Mouse (Mus musculus) olfactory bulb, adult 2 months (tissue): Measurements from ENCODE around the gene Engase. TPM values are rescaled to one million over a fixed set of nuclear protein-coding genes. Genes with fewer than 3 reads are reported as not detected.

Source experiments
- H3K27ac ChIP-seq: fragments of 200-500 bp; 2 replicates; pipeline ENCODE4 v1.5.1; 2012; ENCODE audit warnings: low read depth, low read length; ENCODE audit not compliant: insufficient read depth
- H3K4me1 ChIP-seq: fragments of 200-500 bp; 2 replicates; pipeline ENCODE4 v1.6.1; 2012; ENCODE audit warnings: low read length; ENCODE audit not compliant: control insufficient read depth, insufficient read depth
- H3K4me3 ChIP-seq: fragments of 200-500 bp; 2 replicates; pipeline ENCODE4 v1.5.1; 2012; ENCODE audit warnings: mild to moderate bottlenecking, low read depth, low read length, moderate library complexity; ENCODE audit not compliant: insufficient read depth
- CTCF ChIP-seq: fragments of 200-500 bp; IDR thresholded peaks from 2 replicates; pipeline ENCODE4 v1.5.1; 2012; ENCODE audit warnings: low read depth, mild to moderate bottlenecking, low read length, moderate library complexity; ENCODE audit not compliant: insufficient read depth
- POLR2A ChIP-seq: fragments of 200-500 bp; IDR thresholded peaks from 2 replicates; pipeline ENCODE4 v1.6.1; 2012; ENCODE audit warnings: mild to moderate bottlenecking, low read depth, low read length, moderate library complexity; ENCODE audit not compliant: insufficient read depth
- WGBS: fragments of 180-500 bp; shearing (Covaris S2); methylation state at CpG from one replicate; pipeline ENCODE4 v1.1.7; 2018; 5-methylcytosine and 5-hydroxymethylcytosine counted together
- polyA plus RNA-seq: library from polyadenylated mRNA; stranded (reverse); fragments of >200 nt; gene quantifications from 2 replicates; pipeline ENCODE4 v1.2.4, GENCODE M21; 2012; ENCODE audit warnings: low replicate concordance; ENCODE audit not compliant: missing spikeins, insufficient read depth, insufficient read length

The Engase gene
- polyA plus RNA-seq, 1 experiment = not detected

DNA sequence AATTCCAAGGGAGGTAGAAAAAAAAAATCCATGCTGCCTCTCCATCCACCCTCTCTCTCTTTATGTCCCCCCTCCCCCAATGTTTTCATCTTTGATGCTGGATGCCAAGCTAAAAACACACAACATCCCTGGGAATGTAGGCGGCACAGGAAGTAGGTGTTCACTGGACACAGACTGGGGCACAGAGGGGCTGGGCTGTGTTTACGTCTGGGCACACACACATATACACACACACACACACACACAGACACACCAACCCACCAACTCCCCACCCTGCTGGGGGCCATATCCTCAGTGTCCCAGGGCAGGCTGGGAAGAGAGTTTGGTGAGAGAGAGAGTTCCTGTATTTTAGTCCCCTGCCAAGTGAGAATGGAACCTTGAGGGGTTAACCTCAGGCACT lies 16.8 kb downstream of the Engase start:
- no peak overlapping the region for H3K27ac ChIP-seq
- WGBS = 82% methylated on average over 2 of the region's 2 CpGs
- TF ChIP-seq CTCF (no peak), POLR2A (no peak)
- H3K4me3 ChIP-seq = no peak overlapping the region
- peaks cover 62% of the 10 kb centered on the region for H3K4me1 ChIP-seq

DNA sequence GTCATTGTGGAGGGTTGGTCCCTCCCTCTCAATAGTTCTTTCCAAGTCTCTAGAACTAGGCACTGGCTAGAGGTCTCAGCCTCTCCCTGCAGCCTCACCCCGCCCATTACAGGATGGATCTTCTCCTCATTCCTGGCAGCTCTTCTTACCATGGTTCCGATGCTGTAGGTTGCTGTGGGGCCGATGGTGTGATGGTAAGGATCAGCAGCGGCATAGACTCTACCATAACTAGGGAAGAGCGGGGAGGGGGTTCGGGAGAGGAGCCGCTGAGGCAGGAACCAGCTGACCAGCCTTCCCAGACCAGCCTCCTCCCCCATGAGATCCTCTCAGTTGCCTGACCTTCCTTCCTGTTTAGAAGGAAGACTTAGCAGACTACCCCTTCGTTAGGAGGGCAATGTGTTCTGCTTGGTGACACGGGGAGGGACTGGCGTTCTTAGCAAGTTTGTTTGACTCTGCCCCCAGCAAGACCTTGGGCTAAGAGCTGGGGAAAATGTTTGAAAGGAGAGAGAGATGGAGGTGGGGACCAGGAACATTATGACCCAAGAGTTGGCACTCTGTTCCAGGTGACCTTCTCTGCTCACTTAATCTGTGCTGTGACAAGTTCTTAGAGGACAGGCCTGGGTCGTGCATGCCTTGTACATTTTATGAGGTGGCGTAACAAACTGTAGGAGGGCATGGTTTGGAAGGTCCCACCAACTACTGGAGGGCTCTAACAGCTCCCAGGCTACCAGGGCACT lies 17.5 kb downstream of the Engase start:
- WGBS = 79% methylated on average over 12 of the region's 12 CpGs
- no peak overlapping the region for H3K27ac ChIP-seq
- no peak for TF ChIP-seq CTCF
- TF ChIP-seq POLR2A = no peak
- H3K4me3 ChIP-seq = no peak overlapping the region
- H3K4me1 ChIP-seq = peaks cover 63% of the 10 kb centered on the region

DNA sequence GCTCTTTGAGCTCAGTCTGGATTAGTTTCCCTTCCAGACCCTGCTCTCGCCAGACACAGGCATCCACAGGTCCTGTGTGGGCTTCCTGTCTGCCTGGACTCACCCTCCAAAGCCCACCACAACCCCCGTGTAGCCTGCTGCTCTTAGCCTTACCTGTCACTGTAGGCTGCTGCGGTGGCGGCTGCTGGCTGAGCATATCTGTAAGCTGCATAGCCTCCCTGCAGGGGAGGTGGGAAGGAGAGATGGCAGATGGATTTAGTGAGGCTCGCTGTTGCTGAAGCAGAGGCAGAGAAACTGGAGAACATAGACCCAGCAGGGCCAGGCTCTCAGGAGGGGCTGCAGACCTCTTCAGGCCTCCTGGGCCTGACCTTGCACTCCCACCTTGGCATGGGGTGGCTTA lies 18.4 kb downstream of the Engase start:
- H3K27ac ChIP-seq = no peak overlapping the region
- H3K4me3 ChIP-seq = no peak overlapping the region
- TF ChIP-seq CTCF = no peak
- no peak for TF ChIP-seq POLR2A
- H3K4me1 ChIP-seq = peaks cover 60% of the 10 kb centered on the region
- 46% methylated on average over 5 of the region's 5 CpGs for WGBS

DNA sequence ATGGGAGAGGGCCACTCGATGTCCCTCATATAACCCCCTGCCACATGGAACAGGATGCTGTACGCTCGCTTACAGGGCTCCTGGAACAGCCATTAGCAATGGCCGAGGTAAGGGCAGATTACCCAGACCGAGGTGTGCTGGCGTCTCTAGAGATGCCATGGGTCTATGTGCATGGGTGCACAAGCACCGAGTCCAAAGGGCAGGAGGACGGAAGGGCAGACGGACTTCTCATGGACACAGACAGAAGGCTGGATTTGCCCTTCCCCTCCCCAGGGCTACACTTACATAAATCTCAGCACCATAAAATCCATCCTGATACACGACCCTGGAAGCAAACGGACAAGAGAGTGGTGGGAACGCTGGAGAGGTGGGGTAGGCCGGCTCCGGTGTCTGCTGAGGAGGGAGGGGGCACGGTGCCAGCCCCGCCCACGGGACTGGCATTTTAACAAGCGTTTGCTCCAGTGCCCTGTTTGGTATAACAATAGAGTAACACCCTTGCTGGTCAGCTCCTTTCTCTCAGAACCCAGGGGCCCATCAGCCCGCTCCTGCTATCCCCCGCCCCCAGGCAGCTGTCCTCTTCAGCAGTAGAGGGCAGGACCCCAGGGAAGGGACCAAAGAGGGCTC lies 19.5 kb downstream of the Engase start:
- 47% methylated on average over 20 of the region's 20 CpGs for WGBS
- TF ChIP-seq CTCF = no peak
- no peak overlapping the region for H3K27ac ChIP-seq
- H3K4me3 ChIP-seq = no peak overlapping the region
- peaks cover 51% of the 10 kb centered on the region for H3K4me1 ChIP-seq

DNA sequence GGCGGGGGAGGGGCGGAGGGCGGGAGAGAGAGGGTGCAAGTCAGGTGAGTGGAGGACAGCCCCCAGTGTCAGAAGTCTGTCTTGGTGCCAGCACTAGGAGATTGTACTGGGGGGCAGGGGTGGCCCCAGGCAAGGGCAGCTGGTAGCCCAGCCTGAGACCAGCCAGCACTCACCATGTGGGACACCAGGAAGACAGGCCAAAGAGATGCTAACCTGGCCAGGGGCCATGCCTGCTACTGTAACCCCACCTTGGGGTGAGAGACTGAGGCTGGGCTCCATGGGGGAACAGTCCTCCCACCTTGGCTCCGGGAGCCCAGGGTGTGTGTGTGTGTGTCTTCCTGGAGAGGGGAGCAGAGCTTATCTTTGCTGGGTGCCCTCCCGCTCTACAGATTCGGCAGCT lies 26.4 kb downstream of the Engase start:
- Histone ChIP-seq H3K27ac (no peak overlapping the region), H3K4me3 (no peak overlapping the region), H3K4me1 (peaks cover 24% of the 10 kb centered on the region)
- TF ChIP-seq CTCF (no peak), POLR2A (no peak)
- 64% methylated on average over 6 of the region's 6 CpGs for WGBS

DNA sequence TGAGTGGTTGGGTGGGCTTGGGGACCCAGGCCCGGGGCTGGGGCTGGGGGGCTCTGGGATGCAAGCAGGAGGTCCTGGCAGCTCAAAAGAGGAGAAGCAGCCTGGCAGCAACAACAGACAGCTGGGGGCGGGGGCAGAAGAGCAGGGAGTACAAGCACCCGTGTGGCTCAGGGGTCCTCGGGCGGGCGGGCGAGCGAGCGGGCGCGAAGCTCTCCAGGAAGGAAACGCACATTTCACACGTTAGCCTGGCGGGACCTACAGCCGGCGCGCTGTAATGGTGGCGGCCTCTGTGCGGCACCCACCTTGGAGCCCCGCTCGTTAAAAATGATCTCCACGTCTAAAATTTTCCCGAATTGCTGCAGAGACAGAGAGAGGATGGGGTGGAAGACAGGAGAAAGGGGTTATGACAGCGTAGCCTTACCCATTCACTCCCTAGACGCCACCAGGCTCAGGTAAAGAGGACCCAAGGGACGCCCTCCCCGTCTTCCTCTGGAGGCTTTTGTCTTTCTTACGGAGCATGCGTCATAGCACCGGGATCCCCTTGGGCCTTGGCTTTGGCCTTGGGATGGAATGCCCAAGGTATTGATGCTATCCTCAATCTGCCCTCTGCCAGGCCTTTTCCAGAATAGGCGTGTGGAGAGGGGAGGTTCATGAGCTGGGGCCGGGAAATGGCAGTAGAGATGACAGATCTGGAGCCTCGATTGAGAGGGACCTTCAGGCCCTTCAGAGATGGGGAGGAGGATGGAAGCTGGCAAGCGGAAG lies 27.0 kb downstream of the Engase start:
- TF ChIP-seq CTCF (no peak), POLR2A (no peak)
- peaks cover 28% of the 10 kb centered on the region for H3K4me1 ChIP-seq
- no peak overlapping the region for H3K27ac ChIP-seq
- H3K4me3 ChIP-seq = no peak overlapping the region
- WGBS = 47% methylated on average over 34 of the region's 34 CpGs

DNA sequence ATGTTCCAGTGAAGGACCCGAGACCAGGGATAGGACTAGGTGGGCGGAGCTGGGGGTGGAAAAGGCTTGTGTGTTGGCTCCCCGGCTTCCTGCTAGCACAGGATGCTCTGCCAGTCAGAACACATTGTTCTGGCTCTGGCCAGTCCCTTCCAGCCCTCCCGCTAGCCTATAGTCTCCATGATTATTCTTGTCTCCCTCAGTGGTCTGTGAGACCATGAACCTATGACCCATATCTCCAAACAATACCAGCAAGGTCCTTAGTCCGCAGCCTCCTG lies 27.5 kb downstream of the Engase start:
- 65% methylated on average over 5 of the region's 5 CpGs for WGBS
- no peak for TF ChIP-seq POLR2A
- TF ChIP-seq CTCF = no peak

DNA sequence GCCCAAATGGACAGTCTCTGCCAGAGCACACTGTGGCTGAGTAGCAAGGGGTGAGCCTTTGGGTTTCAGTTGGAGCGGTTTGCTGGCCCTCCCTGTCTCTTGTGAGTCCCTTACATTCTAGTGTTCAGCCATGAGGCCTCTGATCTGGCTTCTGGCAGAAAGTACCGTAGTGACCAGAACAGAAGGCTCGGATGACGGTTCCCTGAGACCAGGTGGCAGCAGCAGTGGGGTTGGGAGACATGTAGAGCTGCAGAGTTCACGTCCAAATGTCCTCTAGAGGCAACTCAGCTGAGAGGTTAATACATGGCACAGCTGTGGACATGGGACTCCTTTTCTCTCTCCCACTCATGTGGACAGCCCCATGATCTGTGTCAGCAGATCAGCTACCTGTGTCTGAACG lies 30.5 kb downstream of the Engase start:
- Histone ChIP-seq H3K4me1 (peaks cover 39% of the 10 kb centered on the region), H3K27ac (no peak overlapping the region), H3K4me3 (no peak overlapping the region)
- TF ChIP-seq CTCF = no peak
- TF ChIP-seq POLR2A = no peak
- 89% methylated on average over 6 of the region's 6 CpGs for WGBS

More for the DNA sequence above, 27.5 kb downstream of the Engase start:
- Histone ChIP-seq H3K27ac (no peak overlapping the region), H3K4me1 (peaks cover 25% of the 10 kb centered on the region), H3K4me3 (no peak overlapping the region)

DNA sequence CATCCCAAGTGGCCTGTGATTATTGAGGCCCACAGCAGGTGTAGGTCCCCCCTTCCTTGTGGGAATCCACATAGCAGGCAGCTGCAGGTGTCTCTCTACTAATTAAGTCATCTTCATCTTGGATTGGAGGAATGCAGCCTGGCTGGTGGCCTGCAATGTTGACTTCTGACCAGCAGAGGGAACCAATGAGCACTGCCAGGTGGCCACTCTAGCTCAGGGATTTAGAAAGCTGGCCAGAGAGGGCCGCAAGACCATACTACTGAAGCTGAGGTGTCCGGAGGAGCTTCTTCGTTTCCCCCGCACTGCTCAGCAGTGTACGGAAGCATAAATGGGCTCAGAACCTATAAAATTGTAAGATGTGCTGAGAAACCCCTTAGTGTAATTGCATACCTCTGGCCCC lies 31.3 kb downstream of the Engase start:
- no peak overlapping the region for H3K27ac ChIP-seq
- H3K4me1 ChIP-seq = peaks cover 47% of the 10 kb centered on the region
- no peak for TF ChIP-seq POLR2A
- TF ChIP-seq CTCF = peak; percentile 85
- WGBS = 32% methylated on average over 5 of the region's 5 CpGs
- no peak overlapping the region for H3K4me3 ChIP-seq

DNA sequence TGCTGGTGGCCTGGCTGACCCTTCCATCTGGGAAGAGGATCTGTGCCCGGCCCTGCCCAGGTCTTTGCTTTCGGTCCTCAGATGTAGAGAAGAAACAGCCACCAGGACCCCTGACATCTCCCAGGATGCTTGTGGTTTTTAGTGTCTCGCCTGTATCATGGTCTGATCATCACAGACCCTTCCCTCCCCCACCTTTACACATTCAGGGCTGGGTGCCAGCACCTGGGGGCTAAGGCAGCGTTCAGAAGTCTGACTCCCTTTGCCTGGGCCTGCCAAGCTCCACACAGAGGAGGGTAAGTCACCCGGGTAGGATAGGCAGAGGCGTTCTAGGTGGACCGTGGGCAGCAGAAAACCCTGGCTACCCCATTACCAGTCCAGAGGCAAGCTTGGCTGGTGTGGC lies 31.7 kb downstream of the Engase start:
- WGBS = 67% methylated on average over 7 of the region's 7 CpGs
- no peak for TF ChIP-seq POLR2A
- no peak for TF ChIP-seq CTCF
- H3K27ac ChIP-seq = no peak overlapping the region
- H3K4me3 ChIP-seq = no peak overlapping the region
- peaks cover 50% of the 10 kb centered on the region for H3K4me1 ChIP-seq
